In genomic region chr14:46884701-46885428, GRCm38 (mm10) we compare ENCODE assay signal across 8 mouse cellular contexts. TPM values are rescaled to one million over a fixed set of nuclear protein-coding genes. Genes with fewer than 3 reads are reported as not detected.
DNase-seq lines count a peak whose midpoint lies in the region; ATAC-seq lines count a peak whose summit lies in the region.

No protein-coding gene starts in this region.

- H3K4me2 ChIP-seq in embryonic facial prominence, embryonic 15.5 days (replicated peaks), result peak overlapping the region; percentile 87
- peak overlapping the region; percentile 84 for H3K4me2 ChIP-seq in kidney, embryonic 14.5 days (replicated peaks; ENCODE audit: low read depth, low read length)
- H3K4me2 ChIP-seq in limb, embryonic 15.5 days, result peak overlapping the region; percentile 92

- peak overlapping the region; percentile 35 for H3K9ac ChIP-seq in embryonic facial prominence, embryonic 15.5 days
- peak overlapping the region; percentile 61 for H3K9ac ChIP-seq in kidney, embryonic 14.5 days (ENCODE audit: low read depth, low read length)
- peak overlapping the region; percentile 64 for H3K9ac ChIP-seq in limb, embryonic 15.5 days

- H3K4me3 ChIP-seq in embryonic facial prominence, embryonic 15.5 days (replicated peaks), result peak overlapping the region; percentile 65
- peak overlapping the region; percentile 85 for H3K4me3 ChIP-seq in heart, embryonic 10.5 days
- peak overlapping the region; percentile 67 for H3K4me3 ChIP-seq in kidney, embryonic 14.5 days (ENCODE audit: low read length)
- peak overlapping the region; percentile 73 for H3K4me3 ChIP-seq in limb, embryonic 15.5 days

- peak overlapping the region; percentile 90 for H3K27ac ChIP-seq in embryonic facial prominence, embryonic 15.5 days (replicated peaks)
- H3K27ac ChIP-seq in heart, embryonic 10.5 days, result peak overlapping the region; percentile 97
- peak overlapping the region; percentile 78 for H3K27ac ChIP-seq in kidney, embryonic 14.5 days (ENCODE audit: low read depth, low read length)
- peak overlapping the region; percentile 91 for H3K27ac ChIP-seq in limb, embryonic 15.5 days

- peaks cover 6% of the 10 kb centered on the region; the same call in 1 of the 2 replicates for H3K36me3 ChIP-seq in embryonic facial prominence, embryonic 15.5 days
- H3K36me3 ChIP-seq in heart, embryonic 10.5 days, result peaks cover 21% of the 10 kb centered on the region
- no peaks in the 10 kb centered on the region for H3K36me3 ChIP-seq in kidney, embryonic 14.5 days (ENCODE audit: control insufficient read depth, insufficient read depth, low read length)
- peaks cover 10% of the 10 kb centered on the region; the same call in 1 of the 2 replicates for H3K36me3 ChIP-seq in limb, embryonic 15.5 days

- under 1% methylated on average over 46 of the region's 52 CpGs for WGBS in embryonic facial prominence, embryonic 15.5 days
- under 1% methylated on average over 52 of the region's 52 CpGs for WGBS in heart, embryonic 10.5 days
- 0% methylated on average over 43 of the region's 52 CpGs for WGBS in kidney, embryonic 14.5 days
- under 1% methylated on average over 47 of the region's 52 CpGs for WGBS in limb, embryonic 15.5 days

- peaks cover 37% of the 10 kb centered on the region for H3K4me1 ChIP-seq in embryonic facial prominence, embryonic 15.5 days
- peaks cover 37% of the 10 kb centered on the region for H3K4me1 ChIP-seq in heart, embryonic 10.5 days
- H3K4me1 ChIP-seq in kidney, embryonic 14.5 days (ENCODE audit: control insufficient read depth, insufficient read depth, low read length), result peaks cover 11% of the 10 kb centered on the region
- peaks cover 30% of the 10 kb centered on the region for H3K4me1 ChIP-seq in limb, embryonic 15.5 days

- no peaks in the 10 kb centered on the region for H3K27me3 ChIP-seq in embryonic facial prominence, embryonic 15.5 days
- 0 out of 2 replicates have a peak, but pooled peaks cover 7% of the 10 kb centered on the region for H3K27me3 ChIP-seq in heart, embryonic 10.5 days (ENCODE audit: insufficient read depth, poor library complexity, severe bottlenecking)
- no peaks in the 10 kb centered on the region for H3K27me3 ChIP-seq in kidney, embryonic 14.5 days (ENCODE audit: control insufficient read depth, insufficient read depth, low read length)
- no peaks in the 10 kb centered on the region for H3K27me3 ChIP-seq in limb, embryonic 15.5 days

- H3K9me3 ChIP-seq in embryonic facial prominence, embryonic 15.5 days (replicated peaks), result no peaks in the 10 kb centered on the region
- no peaks in the 10 kb centered on the region for H3K9me3 ChIP-seq in heart, embryonic 10.5 days
- H3K9me3 ChIP-seq in kidney, embryonic 14.5 days (ENCODE audit: control insufficient read depth, low read length), result no peaks in the 10 kb centered on the region
- H3K9me3 ChIP-seq in limb, embryonic 15.5 days, result no peaks in the 10 kb centered on the region

- DNase-seq in B cell, adult 2 months, result peak; percentile 39 to 48
- DNase-seq in adrenal gland, postnatal 25 days, result peak; percentile 68
- peak; percentile 82 for DNase-seq in heart, embryonic 10.5 days (ENCODE audit: low spot score)
- peak; percentile 80 for DNase-seq in neural tube, embryonic 10.5 days (ENCODE audit: extremely low spot score, low spot score)
- peak; percentile 34 for DNase-seq in thymus, postnatal 0 days (ENCODE audit: low spot score)

- ATAC-seq in embryonic facial prominence, embryonic 15.5 days (ENCODE audit: insufficient number of reproducible peaks, low FRiP score, low TSS enrichment, low read depth), result 0 out of 2 replicates have a peak, but pooled peaks have one; percentile 21
- ATAC-seq in kidney, embryonic 14.5 days (ENCODE audit: low FRiP score, low TSS enrichment), result peak; percentile 49
- ATAC-seq in limb, embryonic 15.5 days (ENCODE audit: insufficient number of reproducible peaks, low FRiP score, low TSS enrichment, low read depth), result peak; percentile 10; the same call in 1 of the 2 replicates

RNA-seq across cellular contexts. Expression of gene Samd4, which starts 2.2 kb away (rescaled TPM):
- total RNA-seq in adrenal gland, postnatal 25 days (2021), result 20.4 and 31.0 TPM in 2 replicates
- polyA plus RNA-seq in embryonic facial prominence, embryonic 15.5 days (2015; fragmentation: Nextera tagmentation; extraction: Ambion mirVana), result 14.6 and 15.4 TPM in 2 replicates
- 11.1 and 17.0 TPM in 2 replicates for polyA plus RNA-seq in heart, embryonic 10.5 days (2016; fragmentation: Nextera tagmentation; extraction: Ambion mirVana)
- polyA plus RNA-seq in kidney, embryonic 14.5 days (2014; fragmentation: Nextera tagmentation; extraction: Ambion mirVana), result 2.6 and 2.9 TPM in 2 replicates
- 15.4 and 16.2 TPM in 2 replicates for polyA plus RNA-seq in limb, embryonic 15.5 days (2015; fragmentation: Nextera tagmentation; extraction: Ambion mirVana)
- 0.51 and 0.69 TPM in 2 replicates for polyA plus RNA-seq in thymus, postnatal 0 days (2015; fragmentation: Nextera tagmentation; extraction: Ambion mirVana)

RNA-seq across cellular contexts. Expression of gene Cgrrf1, which starts 52.9 kb away (rescaled TPM):
- total RNA-seq in adrenal gland, postnatal 25 days (2021), result 44.9 and 47.9 TPM in 2 replicates
- polyA plus RNA-seq in embryonic facial prominence, embryonic 15.5 days (2015; fragmentation: Nextera tagmentation; extraction: Ambion mirVana), result 20.9 and 22.3 TPM in 2 replicates
- 30.1 and 33.8 TPM in 2 replicates for polyA plus RNA-seq in heart, embryonic 10.5 days (2016; fragmentation: Nextera tagmentation; extraction: Ambion mirVana)
- polyA plus RNA-seq in kidney, embryonic 14.5 days (2014; fragmentation: Nextera tagmentation; extraction: Ambion mirVana), result 30.6 and 38.6 TPM in 2 replicates
- 21.0 and 22.7 TPM in 2 replicates for polyA plus RNA-seq in limb, embryonic 15.5 days (2015; fragmentation: Nextera tagmentation; extraction: Ambion mirVana)
- polyA plus RNA-seq in thymus, postnatal 0 days (2015; fragmentation: Nextera tagmentation; extraction: Ambion mirVana), result 11.2 and 16.3 TPM in 2 replicates

Comparison
In these comparisons a context has a peak if more than half of its experiments do, and no peak if none do; other contexts are left out.
1. Peak in every context shown above with its lines: DNase-seq, ATAC-seq, H3K4me3 ChIP-seq and H3K27ac ChIP-seq.